Mouse (Mus musculus): ENCODE measurements around the gene Thumpd2. TPM values are rescaled to one million over a fixed set of nuclear protein-coding genes. Genes with fewer than 3 reads are reported as not detected.

Gene Thumpd2
- polyA plus RNA-seq (2015; fragmentation: Nextera tagmentation; extraction: Ambion mirVana), result 15.0 and 16.1 TPM in 2 replicates

DNA sequence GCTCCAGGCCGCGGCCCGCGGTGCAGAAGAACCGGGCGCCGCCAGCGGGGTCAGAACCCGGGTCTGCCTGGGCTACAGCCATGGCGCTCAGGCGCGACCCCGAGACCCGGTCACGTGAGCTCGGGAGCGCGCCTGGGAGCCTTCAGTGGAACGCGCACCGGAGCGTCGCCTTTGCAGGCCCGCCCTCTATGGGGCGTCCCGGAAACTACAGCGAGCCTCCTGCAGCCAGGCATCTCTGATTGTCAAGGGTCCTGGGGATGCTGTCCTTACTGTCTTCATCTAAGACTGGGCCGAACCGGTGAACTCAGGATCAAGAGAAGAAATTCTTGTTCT, at the start of gene Thumpd2:
Thumpd2 (minus strand) TSS at position 104 of the 333 bp plus-strand sequence.
- peak; percentile 96 for ATAC-seq (ENCODE audit: low read depth)
- Histone ChIP-seq H3K4me1 (replicated peaks; ENCODE audit: control insufficient read depth, insufficient read depth, low read length) (peaks cover 6% of the 10 kb centered on the region), H3K4me3 (ENCODE audit: low read length) (peak within 1 kb of the TSS; percentile 93), H3K4me2 (ENCODE audit: low read depth, low read length) (peak within 1 kb of the TSS; percentile 62), H3K9ac (ENCODE audit: low read length) (peak within 1 kb of the TSS; percentile 95), H3K27me3 (ENCODE audit: control insufficient read depth, insufficient read depth, low read depth, low read length) (no peaks in the 10 kb centered on the region), H3K9me3 (ENCODE audit: control insufficient read depth, low read length) (no peaks in the 10 kb centered on the region), H3K27ac (ENCODE audit: low read length) (peak within 1 kb of the TSS; percentile 78), H3K36me3 (ENCODE audit: control insufficient read depth, insufficient read depth, low read length) (no peaks in the 10 kb centered on the region)
- WGBS, result under 1% methylated on average over 29 of the region's 29 CpGs

DNA sequence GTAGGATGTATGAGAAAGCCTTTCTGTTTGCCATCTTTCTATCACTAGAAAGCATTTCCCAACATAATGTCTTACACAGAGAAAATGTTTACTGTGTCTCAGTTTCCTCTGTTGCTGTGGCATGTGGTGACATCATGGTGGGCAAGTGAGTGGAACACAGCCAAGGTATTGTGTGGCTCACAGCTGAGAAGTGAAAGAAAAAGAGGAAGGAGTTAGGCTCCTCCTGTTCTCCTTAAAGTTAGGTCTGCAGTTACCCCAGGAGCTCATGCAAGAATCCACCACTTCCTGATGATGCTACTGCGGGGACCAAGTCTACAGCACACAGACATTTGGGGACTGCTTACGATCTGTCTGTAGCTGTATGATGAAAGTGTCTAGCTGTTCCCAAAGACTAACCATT, 39.4 kb upstream of the Thumpd2 start:
- ATAC-seq (ENCODE audit: low read depth), result no peak
- Histone ChIP-seq H3K9ac (ENCODE audit: low read length) (no peak overlapping the region), H3K27me3 (ENCODE audit: control insufficient read depth, insufficient read depth, low read depth, low read length) (no peaks in the 10 kb centered on the region), H3K27ac (ENCODE audit: low read length) (no peak overlapping the region), H3K9me3 (ENCODE audit: control insufficient read depth, low read length) (no peaks in the 10 kb centered on the region), H3K4me3 (ENCODE audit: low read length) (no peak overlapping the region), H3K4me2 (ENCODE audit: low read depth, low read length) (no peak overlapping the region), H3K4me1 (replicated peaks; ENCODE audit: control insufficient read depth, insufficient read depth, low read length) (no peaks in the 10 kb centered on the region), H3K36me3 (ENCODE audit: control insufficient read depth, insufficient read depth, low read length) (no peaks in the 10 kb centered on the region)
- WGBS, result 83% methylated on average over 2 of the region's 2 CpGs

DNA sequence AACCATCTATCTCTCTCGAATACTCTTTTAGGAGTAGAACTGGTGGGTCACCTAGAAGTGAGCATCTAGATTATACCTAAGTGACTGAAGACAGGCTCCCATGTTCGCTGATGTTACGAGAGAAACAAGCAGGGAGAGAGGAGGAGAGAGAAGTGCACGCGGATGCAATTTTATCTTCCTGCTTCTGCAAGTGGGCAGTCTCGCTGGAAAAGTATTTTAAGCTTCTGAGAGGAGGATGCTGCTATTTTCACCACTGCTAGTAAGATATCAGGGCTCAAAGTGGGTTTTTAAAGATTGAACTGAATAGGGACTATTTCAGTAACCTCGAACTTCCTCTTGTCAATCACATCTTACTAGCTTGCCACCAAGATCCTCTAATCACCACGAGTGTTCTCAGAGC, 38.0 kb upstream of the Thumpd2 start:
- Histone ChIP-seq H3K4me3 (ENCODE audit: low read length) (no peak overlapping the region), H3K4me1 (replicated peaks; ENCODE audit: control insufficient read depth, insufficient read depth, low read length) (no peaks in the 10 kb centered on the region), H3K4me2 (ENCODE audit: low read depth, low read length) (no peak overlapping the region), H3K9me3 (ENCODE audit: control insufficient read depth, low read length) (no peaks in the 10 kb centered on the region), H3K27ac (ENCODE audit: low read length) (no peak overlapping the region), H3K36me3 (ENCODE audit: control insufficient read depth, insufficient read depth, low read length) (no peaks in the 10 kb centered on the region), H3K9ac (ENCODE audit: low read length) (no peak overlapping the region), H3K27me3 (ENCODE audit: control insufficient read depth, insufficient read depth, low read depth, low read length) (no peaks in the 10 kb centered on the region)
- ATAC-seq (ENCODE audit: low read depth), result no peak
- WGBS, result 57% methylated on average over 8 of the region's 8 CpGs

GRCm38 (mm10) chr17:81098444-81098843, 33.6 kb upstream of the Thumpd2 start:
- H3K9me3 ChIP-seq (ENCODE audit: control insufficient read depth, low read length), result no peaks in the 10 kb centered on the region
- no peak overlapping the region for H3K4me3 ChIP-seq (ENCODE audit: low read length)
- no peak for ATAC-seq (ENCODE audit: low read depth)
- no peak overlapping the region for H3K27ac ChIP-seq (ENCODE audit: low read length)
- H3K36me3 ChIP-seq (ENCODE audit: control insufficient read depth, insufficient read depth, low read length), result no peaks in the 10 kb centered on the region
- no peak overlapping the region for H3K4me2 ChIP-seq (ENCODE audit: low read depth, low read length)
- no peak overlapping the region for H3K9ac ChIP-seq (ENCODE audit: low read length)
- H3K4me1 ChIP-seq (replicated peaks; ENCODE audit: control insufficient read depth, insufficient read depth, low read length), result no peaks in the 10 kb centered on the region
- no peaks in the 10 kb centered on the region for H3K27me3 ChIP-seq (ENCODE audit: control insufficient read depth, insufficient read depth, low read depth, low read length)

- WGBS, result 78% methylated on average over 2 of the region's 2 CpGs
- Histone ChIP-seq H3K9ac (ENCODE audit: low read length) (no peak overlapping the region), H3K27ac (ENCODE audit: low read length) (no peak overlapping the region), H3K9me3 (ENCODE audit: control insufficient read depth, low read length) (no peaks in the 10 kb centered on the region), H3K4me1 (replicated peaks; ENCODE audit: control insufficient read depth, insufficient read depth, low read length) (no peaks in the 10 kb centered on the region), H3K27me3 (ENCODE audit: control insufficient read depth, insufficient read depth, low read depth, low read length) (no peaks in the 10 kb centered on the region), H3K4me2 (ENCODE audit: low read depth, low read length) (no peak overlapping the region), H3K36me3 (ENCODE audit: control insufficient read depth, insufficient read depth, low read length) (no peaks in the 10 kb centered on the region), H3K4me3 (ENCODE audit: low read length) (no peak overlapping the region)
- ATAC-seq (ENCODE audit: low read depth), result no peak
Observed at GRCm38 (mm10) chr17:81096490-81096889, 31.6 kb upstream of the Thumpd2 start.

DNA sequence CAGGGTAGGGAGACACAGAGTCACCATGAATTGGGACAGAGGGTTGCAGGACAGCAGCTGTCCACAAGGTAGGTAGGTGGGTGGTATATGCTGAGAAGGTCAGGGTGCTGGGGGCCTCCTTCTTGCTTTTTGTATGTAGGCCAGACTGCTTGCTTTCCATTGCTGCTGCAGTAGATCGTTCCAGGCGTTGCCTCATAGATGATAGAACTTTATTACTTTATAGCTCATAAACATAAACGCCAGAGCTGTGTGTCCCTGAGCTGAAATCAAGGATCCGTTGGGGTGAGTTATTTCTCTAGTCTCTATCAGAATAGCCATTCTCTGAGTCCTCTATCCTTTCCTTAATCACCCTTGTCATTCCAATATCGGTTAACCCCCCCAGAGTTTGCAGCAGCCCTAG, 27.9 kb upstream of the Thumpd2 start:
- Histone ChIP-seq H3K27me3 (ENCODE audit: control insufficient read depth, insufficient read depth, low read depth, low read length) (no peaks in the 10 kb centered on the region), H3K27ac (ENCODE audit: low read length) (no peak overlapping the region), H3K36me3 (ENCODE audit: control insufficient read depth, insufficient read depth, low read length) (no peaks in the 10 kb centered on the region), H3K4me3 (ENCODE audit: low read length) (no peak overlapping the region), H3K4me2 (ENCODE audit: low read depth, low read length) (no peak overlapping the region), H3K9me3 (ENCODE audit: control insufficient read depth, low read length) (no peaks in the 10 kb centered on the region), H3K4me1 (replicated peaks; ENCODE audit: control insufficient read depth, insufficient read depth, low read length) (no peaks in the 10 kb centered on the region), H3K9ac (ENCODE audit: low read length) (no peak overlapping the region)
- no peak for ATAC-seq (ENCODE audit: low read depth)
- WGBS, result 77% methylated on average over 5 of the region's 5 CpGs

- Histone ChIP-seq H3K4me3 (ENCODE audit: low read length) (no peak overlapping the region), H3K27ac (ENCODE audit: low read length) (no peak overlapping the region), H3K9me3 (ENCODE audit: control insufficient read depth, low read length) (no peaks in the 10 kb centered on the region), H3K27me3 (ENCODE audit: control insufficient read depth, insufficient read depth, low read depth, low read length) (no peaks in the 10 kb centered on the region), H3K36me3 (ENCODE audit: control insufficient read depth, insufficient read depth, low read length) (no peaks in the 10 kb centered on the region), H3K9ac (ENCODE audit: low read length) (no peak overlapping the region), H3K4me1 (replicated peaks; ENCODE audit: control insufficient read depth, insufficient read depth, low read length) (no peaks in the 10 kb centered on the region), H3K4me2 (ENCODE audit: low read depth, low read length) (no peak overlapping the region)
- ATAC-seq (ENCODE audit: low read depth), result no peak
- 45% methylated on average over 3 of the region's 3 CpGs for WGBS
Observed at GRCm38 (mm10) chr17:81088866-81089265, 24.0 kb upstream of the Thumpd2 start.

DNA sequence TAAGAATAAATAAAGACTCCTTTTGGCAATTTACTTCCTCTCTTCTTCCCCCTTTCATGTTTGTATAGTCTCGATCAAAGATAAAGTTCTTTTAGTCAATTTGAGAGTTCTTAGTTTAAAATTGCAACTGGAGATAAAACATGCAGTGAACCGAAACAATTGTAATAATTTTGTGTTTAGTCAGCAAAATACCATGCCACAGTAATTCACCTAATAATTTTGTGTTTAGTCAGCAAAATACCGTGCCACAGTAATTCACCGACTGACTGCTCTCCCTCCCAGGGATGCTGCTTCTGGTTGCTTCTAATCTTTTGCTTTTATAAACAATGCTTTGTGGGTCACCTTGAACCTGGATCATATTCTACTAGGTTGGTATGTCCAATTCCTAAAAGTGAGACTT, 22.9 kb upstream of the Thumpd2 start:
- H3K9ac ChIP-seq (ENCODE audit: low read length), result no peak overlapping the region
- no peaks in the 10 kb centered on the region for H3K36me3 ChIP-seq (ENCODE audit: control insufficient read depth, insufficient read depth, low read length)
- H3K27ac ChIP-seq (ENCODE audit: low read length), result no peak overlapping the region
- no peaks in the 10 kb centered on the region for H3K4me1 ChIP-seq (replicated peaks; ENCODE audit: control insufficient read depth, insufficient read depth, low read length)
- H3K4me2 ChIP-seq (ENCODE audit: low read depth, low read length), result no peak overlapping the region
- no peaks in the 10 kb centered on the region for H3K9me3 ChIP-seq (ENCODE audit: control insufficient read depth, low read length)
- no peak for ATAC-seq (ENCODE audit: low read depth)
- H3K4me3 ChIP-seq (ENCODE audit: low read length), result no peak overlapping the region
- H3K27me3 ChIP-seq (ENCODE audit: control insufficient read depth, insufficient read depth, low read depth, low read length), result no peaks in the 10 kb centered on the region
- 67% methylated on average over 4 of the region's 4 CpGs for WGBS

DNA sequence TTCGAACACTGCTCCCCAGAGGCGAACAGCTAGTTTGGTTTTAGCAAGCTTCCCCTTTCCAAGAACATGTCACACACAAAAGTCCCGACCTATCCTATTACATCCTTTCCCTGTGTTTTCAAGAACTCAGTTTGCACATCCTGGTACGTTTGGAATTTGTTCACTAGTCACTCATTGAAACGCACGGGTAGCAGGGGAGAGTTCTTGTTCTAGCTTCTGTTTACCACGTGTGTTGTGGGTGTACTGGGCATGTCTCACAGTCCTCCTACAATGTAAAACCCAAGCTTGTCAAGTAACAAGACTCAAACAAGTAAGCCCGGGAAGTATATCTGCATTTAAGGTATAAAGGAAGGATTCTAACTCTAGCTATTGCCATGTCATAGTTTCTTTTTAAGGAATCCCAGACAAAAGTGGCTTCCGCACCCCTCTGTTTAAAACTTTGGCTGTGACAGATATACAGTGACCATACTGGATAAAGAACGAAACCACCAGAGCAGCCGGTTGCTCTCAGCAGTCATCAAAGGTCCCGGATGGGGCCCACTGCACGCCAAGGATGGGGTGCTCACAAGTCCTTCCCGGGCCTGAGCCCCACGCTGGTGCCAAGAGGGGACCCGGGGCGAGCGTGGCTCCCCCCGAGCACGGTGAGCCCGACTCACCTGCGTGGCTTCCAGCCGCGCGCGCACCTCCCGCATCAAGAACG, 453 bp downstream of the Thumpd2 start:
- peak; percentile 83 for ATAC-seq (ENCODE audit: low read depth)
- H3K4me1 ChIP-seq (replicated peaks; ENCODE audit: control insufficient read depth, insufficient read depth, low read length), result peaks cover 6% of the 10 kb centered on the region
- 9% methylated on average over 28 of the region's 28 CpGs for WGBS

GRCm38 (mm10) chr17:81063346-81063745, 1.5 kb downstream of the Thumpd2 start:
- Histone ChIP-seq H3K27me3 (ENCODE audit: control insufficient read depth, insufficient read depth, low read depth, low read length) (no peaks in the 10 kb centered on the region), H3K9ac (ENCODE audit: low read length) (no peak overlapping the region), H3K4me2 (ENCODE audit: low read depth, low read length) (no peak overlapping the region), H3K36me3 (ENCODE audit: control insufficient read depth, insufficient read depth, low read length) (no peaks in the 10 kb centered on the region), H3K4me3 (ENCODE audit: low read length) (no peak overlapping the region), H3K9me3 (ENCODE audit: control insufficient read depth, low read length) (no peaks in the 10 kb centered on the region), H3K4me1 (replicated peaks; ENCODE audit: control insufficient read depth, insufficient read depth, low read length) (peaks cover 6% of the 10 kb centered on the region), H3K27ac (ENCODE audit: low read length) (no peak overlapping the region)
- WGBS, result 89% methylated on average over 3 of the region's 3 CpGs
- ATAC-seq (ENCODE audit: low read depth), result no peak

More for the DNA sequence above, 453 bp downstream of the Thumpd2 start:
- peak overlapping the region; percentile 93 for H3K4me3 ChIP-seq (ENCODE audit: low read length)
- H3K27me3 ChIP-seq (ENCODE audit: control insufficient read depth, insufficient read depth, low read depth, low read length), result no peaks in the 10 kb centered on the region
- H3K27ac ChIP-seq (ENCODE audit: low read length), result peak overlapping the region; percentile 78
- peak overlapping the region; percentile 62 for H3K4me2 ChIP-seq (ENCODE audit: low read depth, low read length)
- H3K36me3 ChIP-seq (ENCODE audit: control insufficient read depth, insufficient read depth, low read length), result no peaks in the 10 kb centered on the region
- H3K9me3 ChIP-seq (ENCODE audit: control insufficient read depth, low read length), result no peaks in the 10 kb centered on the region
- peak overlapping the region; percentile 95 for H3K9ac ChIP-seq (ENCODE audit: low read length)
